In the genomic region with DNA sequence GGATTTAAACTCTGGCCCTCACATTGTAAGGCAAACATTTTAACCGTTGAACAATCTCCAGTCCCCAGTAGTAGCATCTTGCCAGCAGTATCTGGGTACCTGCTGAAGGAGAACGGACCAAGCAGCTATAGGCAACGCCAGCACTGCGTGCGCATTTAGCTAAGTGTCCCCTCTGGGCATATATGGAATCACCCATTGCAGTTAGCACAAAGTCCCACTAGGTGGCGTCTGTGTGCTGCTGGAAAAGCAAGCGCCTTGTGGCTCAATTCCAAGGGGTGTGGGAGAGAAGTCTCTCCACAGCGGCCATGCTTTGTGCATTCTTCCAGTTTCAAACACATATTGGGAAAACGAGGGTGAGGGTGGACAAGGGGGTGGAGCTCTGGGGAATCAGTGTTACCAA, we compare ENCODE assay signal across 9 mouse cellular contexts. TPM values are rescaled to one million over a fixed set of nuclear protein-coding genes. Genes with fewer than 3 reads are reported as not detected.
DNase-seq lines count a peak whose midpoint lies in the region; ATAC-seq and TF ChIP-seq lines count a peak whose summit lies in the region.
"Had no signal": no experiment of that assay in that cellular context is flagged by ENCODE, and none has a peak within 500 bp of the region (broad histone marks: within the 10 kb centered on the region; RNA-seq: fewer than 3 reads in every experiment).

No protein-coding gene starts in this region.

- peak; percentile 9; the same call in 1 of the 2 replicates for ATAC-seq in embryonic facial prominence, embryonic 14.5 days (ENCODE audit: low read depth)
- 0 out of 2 replicates have a peak, but pooled peaks have one; percentile 34 for ATAC-seq in heart, embryonic 12.5 days (ENCODE audit: insufficient number of reproducible peaks, low FRiP score)

- H3K4me1 ChIP-seq in E14TG2a.4 (replicated peaks; ENCODE audit: low read depth, low read length), result peaks cover 15% of the 10 kb centered on the region
- peaks cover 8% of the 10 kb centered on the region; the same call in 1 of the 2 replicates for H3K4me1 ChIP-seq in embryonic facial prominence, embryonic 14.5 days (ENCODE audit: control insufficient read depth, insufficient read depth, low read length)
- peaks cover 33% of the 10 kb centered on the region for H3K4me1 ChIP-seq in heart, embryonic 12.5 days (replicated peaks)
- no peaks in the 10 kb centered on the region; the same call in 1 of the 2 replicates for H3K4me1 ChIP-seq in lung, adult 2 months (ENCODE audit: control insufficient read depth, insufficient read depth, low read length)

- H3K4me3 ChIP-seq in E14TG2a.4 (replicated peaks; ENCODE audit: low read length), result no peak overlapping the region
- H3K4me3 ChIP-seq in embryonic facial prominence, embryonic 14.5 days (ENCODE audit: low read depth, low read length), result no peak overlapping the region
- H3K4me3 ChIP-seq in heart, embryonic 12.5 days, result no peak overlapping the region
- H3K4me3 ChIP-seq in lung, adult 2 months (replicated peaks; ENCODE audit: extremely low read depth, low read depth, low read length), result no peak overlapping the region
- H3K4me3 ChIP-seq: limb, embryonic 13.5 days had no signal

- H3K9me3 ChIP-seq in E14TG2a.4 (ENCODE audit: low read length), result no peaks in the 10 kb centered on the region
- H3K9me3 ChIP-seq in embryonic facial prominence, embryonic 14.5 days (ENCODE audit: control insufficient read depth, low read length), result no peaks in the 10 kb centered on the region
- H3K9me3 ChIP-seq in heart, embryonic 12.5 days (replicated peaks), result no peaks in the 10 kb centered on the region
- H3K9me3 ChIP-seq: limb, embryonic 13.5 days had no signal

- peaks cover 59% of the 10 kb centered on the region for H3K27me3 ChIP-seq in E14TG2a.4 (ENCODE audit: insufficient read depth, low read length)
- peaks cover 6% of the 10 kb centered on the region for H3K27me3 ChIP-seq in embryonic facial prominence, embryonic 14.5 days (replicated peaks; ENCODE audit: control insufficient read depth, insufficient read depth, low read length)
- peaks cover 30% of the 10 kb centered on the region for H3K27me3 ChIP-seq in heart, embryonic 12.5 days (replicated peaks)

- WGBS in embryonic facial prominence, embryonic 14.5 days, result 5% methylated on average over 9 of the region's 9 CpGs
- WGBS in heart, embryonic 12.5 days, result 4% methylated on average over 9 of the region's 9 CpGs
- 4% methylated on average over 9 of the region's 9 CpGs for WGBS in lung, adult 2 months

- H3K9ac ChIP-seq in embryonic facial prominence, embryonic 14.5 days (ENCODE audit: low read depth, low read length), result no peak overlapping the region
- no peak overlapping the region for H3K9ac ChIP-seq in heart, embryonic 12.5 days
- H3K9ac ChIP-seq: limb, embryonic 13.5 days had no signal

- no peak overlapping the region for H3K4me2 ChIP-seq in embryonic facial prominence, embryonic 14.5 days (ENCODE audit: low read depth, low read length)
- H3K4me2 ChIP-seq in heart, embryonic 12.5 days, result no peak overlapping the region
- H3K4me2 ChIP-seq: limb, embryonic 13.5 days had no signal

- H3K27ac ChIP-seq in embryonic facial prominence, embryonic 14.5 days (replicated peaks; ENCODE audit: low read depth, low read length), result no peak overlapping the region
- no peak overlapping the region for H3K27ac ChIP-seq in heart, embryonic 12.5 days (ENCODE audit: poor library complexity, severe bottlenecking)
- H3K27ac ChIP-seq: limb, embryonic 13.5 days had no signal

- peak; percentile 69 to 75 for DNase-seq in adrenal gland, postnatal 4 days (ENCODE audit: low spot score in 2 of 2)
- peak; percentile 93 for DNase-seq in embryonic facial prominence, embryonic 14.5 days (ENCODE audit: low spot score)
- peak; percentile 87 for DNase-seq in kidney, postnatal 14 days
- DNase-seq in lung, adult 2 months, result peak; percentile 68
- DNase-seq in ovary, postnatal 14 days (ENCODE audit: low spot score), result peak; percentile 87
- DNase-seq in thymus, postnatal 10 days (ENCODE audit: low spot score in 2 of 2), result peak; percentile 35 to 73

- peak; percentile 94 for TF ChIP-seq CTCF in E14TG2a.4 (conservative IDR thresholded peaks at IDR 0.05; ENCODE audit: low read length)
- TF ChIP-seq CTCF in lung, adult 2 months (IDR thresholded peaks at IDR 0.05; ENCODE audit: insufficient read depth, low read length), result peak; percentile 88

- TF ChIP-seq POLR2A in lung, adult 2 months (IDR thresholded peaks at IDR 0.05; ENCODE audit: borderline replicate concordance, extremely low read depth, low read depth, low read length), result no peak

- H3K36me3 ChIP-seq in E14TG2a.4 (ENCODE audit: insufficient read depth, low read length), result no peaks in the 10 kb centered on the region
- H3K36me3 ChIP-seq in embryonic facial prominence, embryonic 14.5 days (ENCODE audit: control insufficient read depth, insufficient read depth, low read length), result no peaks in the 10 kb centered on the region
- H3K36me3 ChIP-seq in heart, embryonic 12.5 days, result no peaks in the 10 kb centered on the region
- H3K36me3 ChIP-seq: limb, embryonic 13.5 days had no signal

RNA-seq across cellular contexts. Expression of a gene that starts 12.7 kb away (rescaled TPM):
- total RNA-seq in adrenal gland, postnatal 4 days (2021), result 10 to 100 TPM; 12.4 to 15.0 TPM
- 18.8 and 19.5 TPM in 2 replicates for polyA plus RNA-seq in embryonic facial prominence, embryonic 14.5 days (2014; fragmentation: Nextera tagmentation; extraction: Ambion mirVana)
- 16.7 and 17.0 TPM in 2 replicates for polyA plus RNA-seq in heart, embryonic 12.5 days (2016; fragmentation: Nextera tagmentation; extraction: Ambion mirVana)
- polyA plus RNA-seq in lung, adult 2 months (2012; rRNA removed), result 14.2 and 21.4 TPM in 2 replicates

RNA-seq across cellular contexts. Expression of a gene that starts 14.8 kb away (rescaled TPM):
- total RNA-seq in adrenal gland, postnatal 4 days (2021), result 1 to 10 TPM; 1.4 to 1.7 TPM
- polyA plus RNA-seq in embryonic facial prominence, embryonic 14.5 days (2014; fragmentation: Nextera tagmentation; extraction: Ambion mirVana), result not detected in 2 replicates
- polyA plus RNA-seq in heart, embryonic 12.5 days (2016; fragmentation: Nextera tagmentation; extraction: Ambion mirVana), result 1.7 and 2.9 TPM in 2 replicates
- polyA plus RNA-seq in lung, adult 2 months (2012; rRNA removed), result 0.50 and 0.55 TPM in 2 replicates

RNA-seq across cellular contexts. Expression of a gene that starts 21.8 kb away (rescaled TPM):
- 10 to 100 TPM; 40.1 to 60.6 TPM for total RNA-seq in adrenal gland, postnatal 4 days (2021)
- 25.4 and 35.4 TPM in 2 replicates for polyA plus RNA-seq in embryonic facial prominence, embryonic 14.5 days (2014; fragmentation: Nextera tagmentation; extraction: Ambion mirVana)
- 18.4 and 19.5 TPM in 2 replicates for polyA plus RNA-seq in heart, embryonic 12.5 days (2016; fragmentation: Nextera tagmentation; extraction: Ambion mirVana)
- polyA plus RNA-seq in lung, adult 2 months (2012; rRNA removed), result 14.5 and 21.5 TPM in 2 replicates

RNA-seq across cellular contexts. Expression of a gene that starts 26.2 kb away (rescaled TPM):
- 10 to 100 TPM; 18.7 to 19.5 TPM for total RNA-seq in adrenal gland, postnatal 4 days (2021)
- 4.2 and 4.7 TPM in 2 replicates for polyA plus RNA-seq in embryonic facial prominence, embryonic 14.5 days (2014; fragmentation: Nextera tagmentation; extraction: Ambion mirVana)
- polyA plus RNA-seq in heart, embryonic 12.5 days (2016; fragmentation: Nextera tagmentation; extraction: Ambion mirVana), result 2.3 and 2.8 TPM in 2 replicates
- 8.7 and 10.9 TPM in 2 replicates for polyA plus RNA-seq in lung, adult 2 months (2012; rRNA removed)

RNA-seq across cellular contexts. Expression of a gene that starts 27.9 kb away (rescaled TPM):
- total RNA-seq in adrenal gland, postnatal 4 days (2021), result 10 to 100 TPM; 58.1 to 59.4 TPM
- polyA plus RNA-seq in embryonic facial prominence, embryonic 14.5 days (2014; fragmentation: Nextera tagmentation; extraction: Ambion mirVana), result 69.4 and 72.3 TPM in 2 replicates
- 56.8 and 59.0 TPM in 2 replicates for polyA plus RNA-seq in heart, embryonic 12.5 days (2016; fragmentation: Nextera tagmentation; extraction: Ambion mirVana)
- 141 and 163 TPM in 2 replicates for polyA plus RNA-seq in lung, adult 2 months (2012; rRNA removed)
